Mouse (Mus musculus) cerebellum, adult 9-11 months (tissue): Measurements from ENCODE around the gene Sdhaf4.
"Not testable (repeated sequence)": the region's sequence is repeated elsewhere in the genome, so short reads cannot be mapped to it uniquely, and the experiment has no call there.

ENCODE experiments used
- DNase-seq: peaks from one replicate; pipeline ENCODE4 v3.0.0; 2022

Sdhaf4 gene

DNA sequence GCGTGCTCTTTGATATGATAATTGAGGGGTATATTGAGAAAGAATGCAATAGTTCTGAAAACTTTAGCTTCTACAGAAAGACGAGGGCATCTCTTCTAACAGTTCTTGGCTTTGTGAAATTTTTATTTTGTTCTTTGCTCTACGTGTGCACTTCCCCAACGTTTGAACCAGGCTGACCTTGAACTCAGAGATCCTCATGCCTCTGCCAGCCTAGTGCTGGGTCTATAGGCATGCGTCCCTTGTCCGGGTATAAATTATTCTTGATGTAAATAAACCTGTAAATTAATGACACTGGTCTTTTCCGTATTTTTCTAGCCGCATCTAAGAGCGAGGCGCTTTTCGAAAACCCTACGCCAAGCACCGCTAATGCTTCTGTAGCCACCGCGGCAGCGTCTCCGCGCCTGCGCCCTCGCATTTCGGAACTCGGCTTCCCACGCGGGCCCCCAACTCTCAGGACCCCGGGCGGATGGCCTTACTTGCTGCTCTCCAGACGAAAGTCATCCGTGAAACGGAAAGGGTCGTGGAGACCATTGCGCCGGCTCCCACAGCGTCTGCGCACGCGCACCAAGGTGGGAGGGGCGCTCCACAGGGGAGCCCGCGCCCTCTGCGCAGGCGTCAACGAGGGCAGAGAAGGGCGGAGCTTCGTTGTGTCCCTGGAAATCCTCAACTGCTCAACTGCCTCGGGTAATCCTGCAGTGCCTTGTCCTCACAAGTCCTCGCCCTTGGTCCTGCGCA, at the start of gene Sdhaf4:
Gene Sdhaf4 (minus strand): TSS at position 587 of the 735 bp plus-strand sequence.
- DNase-seq = peak; percentile 91

GRCm38 (mm10) chr1:24046730-24047510, 41.5 kb upstream of the Sdhaf4 start:
- no peak for DNase-seq

DNA sequence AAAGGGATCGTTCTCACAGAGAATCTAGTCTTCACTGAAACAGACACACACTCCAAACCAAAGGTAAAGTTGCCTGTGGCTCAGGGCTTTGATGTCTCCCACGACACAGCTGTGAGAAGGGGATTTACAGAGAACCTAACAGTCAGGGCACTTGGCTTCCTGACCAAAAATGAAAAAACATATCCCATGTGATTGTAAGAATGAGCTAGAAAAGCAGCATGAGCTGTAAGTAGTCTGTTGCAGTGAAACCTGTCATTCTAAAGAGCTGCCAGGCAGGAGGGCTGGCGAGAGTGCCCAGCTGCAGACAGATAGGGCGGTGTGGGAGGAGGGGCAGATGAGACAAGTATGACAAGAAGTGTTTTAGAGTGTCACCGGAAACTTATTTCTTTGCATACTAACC, 40.2 kb upstream of the Sdhaf4 start:
- DNase-seq = no peak

DNA sequence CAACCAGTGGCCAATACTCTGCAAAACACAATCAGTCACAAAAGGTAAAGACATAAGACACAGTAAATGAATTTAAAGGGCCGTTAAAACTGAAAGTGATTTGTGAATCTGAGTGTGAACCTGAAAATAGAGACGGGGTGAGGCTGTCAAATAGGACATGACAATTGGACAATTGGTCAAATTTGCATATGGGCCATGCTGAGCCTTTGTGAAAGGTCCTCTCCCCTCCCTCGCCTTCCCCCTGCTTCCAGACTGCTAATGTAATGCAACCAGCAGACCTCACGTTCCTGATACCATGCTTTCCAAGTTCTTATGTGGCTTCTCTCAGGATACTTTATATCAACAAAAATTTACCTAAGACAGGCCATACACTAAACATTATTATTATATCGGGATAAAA, 37.6 kb upstream of the Sdhaf4 start:
- no peak for DNase-seq

DNA sequence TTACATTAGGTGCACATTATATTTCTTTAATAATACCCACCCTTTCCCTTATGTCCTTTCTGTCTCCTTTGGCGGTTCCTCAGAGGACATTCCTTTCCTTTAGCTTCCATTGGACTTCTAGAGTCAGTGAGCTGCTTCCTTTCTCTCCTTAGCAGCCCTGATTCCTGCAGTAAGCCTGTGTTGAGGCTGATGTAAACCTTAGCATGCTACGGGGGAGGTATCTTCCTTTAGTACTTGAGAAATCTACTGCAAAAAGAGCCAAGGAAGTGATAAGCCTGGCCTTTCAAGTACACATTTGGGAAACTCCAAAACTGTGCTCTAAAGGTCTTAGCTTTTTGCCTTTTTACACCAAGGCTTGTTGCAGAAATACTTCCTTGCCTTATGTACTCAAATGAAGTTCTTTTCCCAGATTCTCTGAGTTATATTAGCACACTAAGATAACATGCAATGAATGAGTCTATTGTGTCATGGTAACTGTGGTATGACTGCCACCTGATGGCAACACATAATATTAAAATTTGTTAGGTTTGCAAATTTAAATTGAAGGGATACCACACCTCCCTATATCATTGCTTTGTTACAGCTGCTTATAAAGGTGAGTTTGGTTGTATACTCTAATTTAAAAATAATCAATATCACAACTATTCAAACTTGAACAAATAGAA, 28.4 kb upstream of the Sdhaf4 start:
- no peak for DNase-seq

DNA sequence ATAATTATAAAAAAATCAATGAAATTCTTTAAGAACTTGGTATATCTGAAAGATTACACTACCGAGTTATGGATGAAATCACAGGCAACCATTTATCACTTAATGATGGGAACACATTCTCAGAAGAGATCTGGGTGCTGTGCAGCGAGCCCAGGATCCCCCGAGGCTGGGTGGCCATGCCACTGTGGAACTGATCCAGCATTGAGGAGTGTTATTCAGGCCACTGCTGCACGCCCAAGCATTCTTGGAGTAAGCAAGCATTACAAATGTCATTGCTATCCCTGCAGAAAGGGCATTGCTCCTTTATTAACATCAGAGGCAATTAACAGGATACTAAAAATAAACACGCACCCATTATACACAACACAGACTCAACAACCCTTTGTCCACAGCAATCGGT, 5.4 kb upstream of the Sdhaf4 start:
- no peak for DNase-seq

GRCm38 (mm10) chr1:24010016-24010415, 4.6 kb upstream of the Sdhaf4 start:
- DNase-seq = no peak

GRCm38 (mm10) chr1:24007621-24008020, 2.2 kb upstream of the Sdhaf4 start:
- DNase-seq = no peak

DNA sequence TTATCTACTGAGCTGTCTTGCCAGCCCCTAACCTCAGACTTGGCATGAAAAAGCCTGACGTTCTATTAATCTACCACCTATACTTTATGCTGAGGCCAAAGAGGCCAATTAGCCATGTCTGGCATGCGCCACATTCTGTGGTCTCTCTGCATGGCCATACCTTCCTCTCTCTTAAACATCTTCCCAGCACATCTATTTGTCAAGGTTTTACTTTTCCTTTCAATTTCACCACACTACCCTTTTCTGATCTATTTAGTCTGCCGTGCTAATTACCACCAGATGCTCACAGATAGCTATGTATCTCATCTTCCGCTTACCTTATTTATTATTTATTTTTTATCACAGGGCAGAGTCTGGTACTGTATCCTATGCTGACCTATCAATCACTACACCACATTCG, 6.1 kb downstream of the Sdhaf4 start:
- no peak for DNase-seq

DNA sequence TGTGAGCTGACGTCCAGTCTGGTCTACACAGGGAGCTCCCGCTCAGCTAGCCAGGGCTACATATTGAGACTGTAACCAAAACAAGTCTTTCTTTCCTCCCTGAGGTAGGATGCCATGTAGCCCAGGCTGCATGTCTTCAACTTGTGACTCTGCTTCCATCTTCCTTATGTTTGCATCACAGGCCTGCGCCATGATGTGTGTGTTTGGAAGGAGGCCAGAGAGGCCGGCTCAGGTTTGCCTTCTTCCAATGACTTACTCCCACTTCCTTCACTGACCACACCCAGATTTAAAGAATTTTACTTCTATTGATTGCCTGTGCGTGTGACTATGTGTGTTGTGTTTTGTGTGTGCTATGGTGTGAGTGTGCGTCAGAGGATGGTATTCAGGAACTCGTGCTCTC, 6.6 kb downstream of the Sdhaf4 start:
- DNase-seq = no peak

GRCm38 (mm10) chr1:23998120-23998810, 7.2 kb downstream of the Sdhaf4 start:
- no peak for DNase-seq

GRCm38 (mm10) chr1:23997493-23997892, 8.0 kb downstream of the Sdhaf4 start:
- no peak for DNase-seq

GRCm38 (mm10) chr1:23995420-23995819, 10.0 kb downstream of the Sdhaf4 start:
- no peak for DNase-seq

GRCm38 (mm10) chr1:23983118-23983517, 22.3 kb downstream of the Sdhaf4 start:
- DNase-seq = no peak

GRCm38 (mm10) chr1:23978281-23978680, 27.2 kb downstream of the Sdhaf4 start:
- no peak for DNase-seq

GRCm38 (mm10) chr1:23971159-23971558, 34.3 kb downstream of the Sdhaf4 start:
- DNase-seq = not testable (repeated sequence)

DNA sequence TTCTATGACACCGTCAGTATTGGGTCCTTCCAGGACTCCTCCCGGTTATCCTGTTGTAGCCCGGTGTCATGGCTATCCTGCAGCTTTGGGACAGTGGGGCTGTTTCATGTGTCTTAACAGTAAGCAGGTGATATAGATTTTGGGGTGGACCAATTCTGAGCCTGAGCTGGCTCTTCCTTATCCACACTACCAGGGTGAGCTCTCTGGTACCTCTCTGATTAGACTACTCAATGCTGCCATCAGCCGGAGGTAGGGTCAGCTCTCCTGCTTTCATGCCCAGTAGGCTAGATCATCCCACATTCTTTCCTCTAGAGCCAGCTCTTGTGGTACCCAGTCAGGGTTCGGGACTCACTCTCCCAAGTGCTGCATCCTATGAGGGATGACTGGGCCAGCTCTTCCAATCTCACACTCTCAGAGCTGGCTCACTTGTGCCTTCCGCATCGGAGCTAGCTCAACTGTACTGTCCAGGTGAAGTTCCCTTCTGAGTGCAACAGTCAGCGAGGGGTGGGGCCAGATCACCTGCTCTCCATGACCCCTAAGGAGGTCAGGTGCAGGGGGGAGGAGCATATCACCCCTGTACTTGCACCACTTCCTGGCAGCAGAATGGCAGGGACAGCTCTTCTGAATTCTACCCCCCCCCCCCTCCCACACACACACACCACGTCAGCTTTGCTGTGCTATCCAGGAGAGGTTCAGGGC, 37.3 kb downstream of the Sdhaf4 start:
- no peak for DNase-seq

DNA sequence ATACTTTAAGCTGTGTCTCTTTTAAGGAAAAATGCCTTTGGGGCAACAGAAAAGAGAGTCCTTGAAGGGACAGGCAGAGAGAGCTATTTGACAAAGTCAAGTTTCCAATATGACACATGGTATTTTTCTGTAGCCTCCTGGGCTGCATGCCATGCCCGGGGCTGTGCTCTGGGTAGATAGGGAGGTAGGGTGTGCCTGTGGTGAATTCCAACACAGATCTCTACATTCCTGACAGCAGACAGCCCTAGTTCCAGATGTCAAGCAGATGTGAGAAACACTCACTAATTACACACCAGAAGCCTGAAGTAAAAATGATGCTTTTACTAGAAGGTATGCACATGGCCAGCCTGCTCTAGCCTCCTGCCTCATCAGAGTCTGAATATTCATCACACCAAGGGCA, 39.2 kb downstream of the Sdhaf4 start:
- DNase-seq = no peak

DNA sequence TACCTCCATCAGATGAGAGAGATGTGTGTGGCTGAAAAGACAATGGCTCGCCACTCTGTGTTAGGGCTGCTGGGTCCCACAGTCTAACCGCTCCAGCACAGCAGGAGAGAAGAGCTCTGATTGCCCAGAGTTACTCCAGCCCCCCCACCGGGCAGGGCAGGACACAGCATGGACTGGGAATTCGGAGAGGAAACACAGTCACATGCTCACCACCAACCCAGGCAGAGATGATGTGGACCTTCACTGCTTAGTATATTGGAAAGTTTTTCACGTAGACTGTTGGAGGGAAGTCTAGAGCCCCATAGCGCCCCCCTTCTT, 46.1 kb downstream of the Sdhaf4 start:
- DNase-seq = no peak

DNA sequence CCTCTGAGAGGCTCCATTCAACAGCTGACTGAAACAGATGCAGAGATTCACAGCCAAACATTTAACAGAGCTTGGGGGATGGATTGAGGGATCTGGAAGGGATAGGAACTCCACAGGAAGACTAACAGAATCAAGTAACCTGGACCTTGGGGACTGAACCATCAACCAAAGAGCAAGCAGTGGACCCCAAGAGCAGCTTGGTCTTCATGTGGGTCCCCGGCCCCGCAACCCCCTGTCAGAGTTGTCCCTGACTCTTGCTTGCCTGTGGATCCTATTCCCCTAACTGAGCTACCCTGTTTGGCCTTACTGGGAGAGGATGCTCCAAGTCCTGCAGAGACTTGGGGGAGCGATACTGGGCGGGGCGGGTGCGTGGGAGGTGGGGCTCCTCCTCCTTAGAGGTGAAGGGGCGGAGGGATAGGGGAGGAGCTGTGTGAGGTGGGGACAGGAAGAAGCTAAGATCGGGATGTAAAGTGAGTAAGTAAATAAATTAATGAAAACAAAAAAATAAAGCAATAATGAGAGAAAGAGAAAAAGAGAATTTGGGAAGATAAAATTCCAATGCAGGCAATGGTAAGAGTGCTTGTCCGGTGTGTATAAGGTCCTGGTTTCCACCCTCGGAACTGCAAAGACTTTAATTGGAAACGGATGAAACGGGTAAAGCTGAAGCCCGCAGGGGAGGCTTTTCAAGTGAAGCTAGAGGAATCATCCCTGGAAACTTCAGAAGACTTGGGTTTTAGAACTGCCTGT, 46.6 kb downstream of the Sdhaf4 start:
- no peak for DNase-seq

GRCm38 (mm10) chr1:23958101-23958500, 47.4 kb downstream of the Sdhaf4 start:
- DNase-seq = no peak

GRCm38 (mm10) chr1:23955539-23955938, 49.9 kb downstream of the Sdhaf4 start:
- no peak for DNase-seq
